ENCODE assay signal across 11 mouse cellular contexts in the genomic region with DNA sequence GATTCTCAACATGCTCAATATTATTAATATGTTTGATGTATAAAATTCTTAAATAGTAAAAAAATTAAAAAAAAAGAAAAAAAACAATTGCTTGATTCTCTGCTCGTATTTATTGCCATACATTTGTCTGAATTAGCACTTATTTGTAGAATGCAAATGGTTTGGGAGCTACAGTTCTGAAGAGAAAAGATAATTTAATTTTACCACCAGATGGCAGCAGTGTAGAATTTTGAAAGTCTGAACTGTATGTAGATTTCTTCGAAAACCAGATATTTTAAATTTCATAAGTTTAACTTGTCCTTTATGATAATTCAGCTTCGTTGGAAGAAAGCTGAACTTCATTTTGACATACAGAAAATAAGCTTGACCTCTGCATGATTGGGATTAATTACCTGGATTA.
DNase-seq lines count a peak whose midpoint lies in the region; ATAC-seq and TF ChIP-seq lines count a peak whose summit lies in the region.
"Had no signal": no experiment of that assay in that cellular context is flagged by ENCODE, and none has a peak within 500 bp of the region (broad histone marks: within the 10 kb centered on the region; RNA-seq: fewer than 3 reads in every experiment).

No protein-coding gene starts in this region.

- H3K27ac ChIP-seq in left cerebral cortex, adult 2 months, result no peak overlapping the region
- no peak overlapping the region for H3K27ac ChIP-seq in forebrain, embryonic 14.5 days (ENCODE audit: low read depth, low read length)
- H3K27ac ChIP-seq: heart, embryonic 10.5 days; intestine, embryonic 15.5 days had no signal

- H3K9me3 ChIP-seq in forebrain, embryonic 14.5 days (replicated peaks; ENCODE audit: control insufficient read depth, low read length), result no peaks in the 10 kb centered on the region
- H3K9me3 ChIP-seq: heart, embryonic 10.5 days; intestine, embryonic 15.5 days had no signal

- peak; percentile 34 for DNase-seq in embryo, embryonic 11 days
- DNase-seq in embryo, embryonic 9.5 days (ENCODE audit: extremely low spot score), result no peak
- DNase-seq in left cerebral cortex, adult 2 months (ENCODE audit: extremely low spot score in 1 of 2, low spot score in 2 of 2), result no peak
- DNase-seq in left cerebral cortex, adult 8-10 months (ENCODE audit: low spot score in 2 of 2), result no peak
- peak; percentile 24 for DNase-seq in A20 (ENCODE audit: low read depth, low spot score)
- peak; percentile 71 for DNase-seq in forebrain, embryonic 14.5 days (ENCODE audit: low spot score)
- no peak for DNase-seq in ovary, postnatal 14 days (ENCODE audit: low spot score)
- DNase-seq: liver had no signal

- no peaks in the 10 kb centered on the region for H3K27me3 ChIP-seq in forebrain, embryonic 14.5 days (replicated peaks; ENCODE audit: control insufficient read depth, insufficient read depth, low read length)
- H3K27me3 ChIP-seq: intestine, embryonic 15.5 days had no signal

- 46% methylated on average over 3 of the region's 3 CpGs for WGBS in forebrain, embryonic 14.5 days

- peak; percentile 68 for ATAC-seq in forebrain, embryonic 14.5 days
- ATAC-seq in megakaryocyte progenitor cell, adult 5-6 weeks (replicated peaks; ENCODE audit: poor library complexity), result no peak
- ATAC-seq: intestine, embryonic 15.5 days had no signal

- H3K36me3 ChIP-seq in forebrain, embryonic 14.5 days (ENCODE audit: control insufficient read depth, insufficient read depth, low read length), result no peaks in the 10 kb centered on the region
- H3K36me3 ChIP-seq: heart, embryonic 10.5 days; intestine, embryonic 15.5 days had no signal

- TF ChIP-seq CTCF in left cerebral cortex, adult 2 months (IDR thresholded peaks at IDR 0.05), result peak; percentile 61

- no peak overlapping the region for H3K4me2 ChIP-seq in forebrain, embryonic 14.5 days (ENCODE audit: low read length)
- H3K4me2 ChIP-seq: intestine, embryonic 15.5 days had no signal

- H3K9ac ChIP-seq in forebrain, embryonic 14.5 days (ENCODE audit: low read length), result no peak overlapping the region
- H3K9ac ChIP-seq: intestine, embryonic 15.5 days had no signal

- H3K4me1 ChIP-seq in forebrain, embryonic 14.5 days (ENCODE audit: control insufficient read depth, insufficient read depth, low read length), result no peaks in the 10 kb centered on the region
- H3K4me1 ChIP-seq: heart, embryonic 10.5 days; intestine, embryonic 15.5 days had no signal

- no peak overlapping the region for H3K4me3 ChIP-seq in left cerebral cortex, adult 2 months
- H3K4me3 ChIP-seq in forebrain, embryonic 14.5 days (ENCODE audit: low read depth, low read length), result no peak overlapping the region
- H3K4me3 ChIP-seq: heart, embryonic 10.5 days; intestine, embryonic 15.5 days had no signal

- intact Hi-C loops in left cerebral cortex, adult 2 months (cut with DNase I), result loop anchor here (5.0 kb wide), 2 partner anchors 156 to 1561 kb away; no protein-coding TSS in a partner anchor

Comparison
In these comparisons a context has a peak if more than half of its experiments do, and no peak if none do; other contexts are left out.
1. DNase-seq: peak in embryo, embryonic 11 days (single experiment), A20 (single experiment) and forebrain, embryonic 14.5 days (single experiment); none in embryo, embryonic 9.5 days (single experiment), left cerebral cortex, adult 2 months (0 of 2), left cerebral cortex, adult 8-10 months (0 of 2) and ovary, postnatal 14 days (single experiment).